Mouse (Mus musculus) liver, embryonic 14.5 days (tissue): Measurements from ENCODE around the gene Wfdc21. TPM values are rescaled to one million over a fixed set of nuclear protein-coding genes. Genes with fewer than 3 reads are reported as not detected.

Experiments
- ATAC-seq: fragments of 200-750 bp; cut with Nextera tagmentation; 2 replicates; pipeline ENCODE4 v1.8.0; 2017; ENCODE audit warnings: moderate number of reproducible peaks, mild to moderate bottlenecking, moderate library complexity; ENCODE audit not compliant: insufficient read depth
- DNase-seq, 3 experiments: peaks; one replicate each; pipeline ENCODE4 v3.0.0-alpha.2; 2012 to 2013; ENCODE audit warnings: low read depth in 3 of 3, low spot score in 3 of 3
- H3K27ac ChIP-seq: fragments of 300-500 bp; sonication (generic); 2 replicates; pipeline ENCODE4 v1.5.1; 2014; ENCODE audit warnings: moderate library complexity, mild to moderate bottlenecking, control low read depth, inconsistent platforms
- H3K27me3 ChIP-seq: fragments of 300-500 bp; sonication (generic); 2 replicates; pipeline ENCODE4 v1.6.1; 2014; ENCODE audit warnings: mild to moderate bottlenecking, low read length, moderate library complexity; ENCODE audit not compliant: control insufficient read depth, insufficient read depth
- H3K36me3 ChIP-seq: fragments of 300-500 bp; sonication (generic); replicated peaks from 2 replicates; pipeline ENCODE4 v1.6.1; 2014; ENCODE audit warnings: low read depth; ENCODE audit not compliant: control insufficient read depth, insufficient read depth
- H3K4me1 ChIP-seq, 2 experiments: fragments of 200-500 bp in 1 of 2; fragments of 300-500 bp in 1 of 2; sonication (generic) in 1 of 2; replicated peaks; 2 replicates each; pipeline ENCODE4 v1.6.1; 2012 to 2014; ENCODE audit warnings: antibody characterized with exemption in 1 of 2, inconsistent platforms in 1 of 2, low read length in 1 of 2; ENCODE audit not compliant: control insufficient read depth in 2 of 2, insufficient read depth in 2 of 2
- H3K4me2 ChIP-seq: fragments of 300-500 bp; sonication (generic); 2 replicates; pipeline ENCODE4 v1.6.1; 2014; ENCODE audit warnings: low read depth, mild to moderate bottlenecking, control low read depth, moderate library complexity
- H3K4me3 ChIP-seq, 2 experiments: fragments of 200-500 bp in 1 of 2; fragments of 300-500 bp in 1 of 2; sonication (generic) in 1 of 2; 2 replicates each; pipeline ENCODE4 v1.5.1; 2012 to 2014; ENCODE audit warnings: low read depth in 2 of 2, low read length in 2 of 2, mild to moderate bottlenecking in 2 of 2, control low read depth in 1 of 2, inconsistent platforms in 1 of 2, moderate library complexity in 1 of 2; ENCODE audit not compliant: insufficient read depth in 1 of 2
- H3K9ac ChIP-seq: fragments of 300-500 bp; sonication (generic); replicated peaks from 2 replicates; pipeline ENCODE4 v1.6.1; 2014; ENCODE audit warnings: mild to moderate bottlenecking, control low read depth, moderate library complexity
- H3K9me3 ChIP-seq: fragments of 300-500 bp; sonication (generic); 2 replicates; pipeline ENCODE4 v1.6.1; 2016; ENCODE audit warnings: low read length, mixed read lengths; ENCODE audit not compliant: control insufficient read depth
- CTCF ChIP-seq: IDR thresholded peaks from 2 replicates; pipeline ENCODE4 v1.5.1; 2016; ENCODE audit warnings: antibody characterized with exemption, low read depth, control low read depth
- EP300 ChIP-seq: IDR thresholded peaks from 2 replicates; pipeline ENCODE4 v1.6.1; 2016; ENCODE audit warnings: antibody characterized with exemption, low read depth
- WGBS: fragments of 180-500 bp; shearing (Covaris S2); extraction: QIAGEN DNeasy Blood & Tissue Kit; methylation state at CpG from one replicate; pipeline ENCODE4 v1.1.7; 2014; ENCODE audit not compliant: insufficient replicate concordance; 5-methylcytosine and 5-hydroxymethylcytosine counted together
- polyA plus RNA-seq, 2 experiments: library from polyadenylated mRNA; depleted of rRNA in 1 of 2; stranded (reverse) in 1 of 2; unstranded in 1 of 2; fragments of >200 nt; fragmentation: Nextera tagmentation in 1 of 2; extraction: Ambion mirVana in 1 of 2; gene quantifications; 2 replicates each; pipeline versions ENCODE4 v1.2.1 to v1.2.3; 2012 to 2014

The Wfdc21 gene
- polyA plus RNA-seq, 2 experiments = 6.5 to 22.8 TPM

DNA sequence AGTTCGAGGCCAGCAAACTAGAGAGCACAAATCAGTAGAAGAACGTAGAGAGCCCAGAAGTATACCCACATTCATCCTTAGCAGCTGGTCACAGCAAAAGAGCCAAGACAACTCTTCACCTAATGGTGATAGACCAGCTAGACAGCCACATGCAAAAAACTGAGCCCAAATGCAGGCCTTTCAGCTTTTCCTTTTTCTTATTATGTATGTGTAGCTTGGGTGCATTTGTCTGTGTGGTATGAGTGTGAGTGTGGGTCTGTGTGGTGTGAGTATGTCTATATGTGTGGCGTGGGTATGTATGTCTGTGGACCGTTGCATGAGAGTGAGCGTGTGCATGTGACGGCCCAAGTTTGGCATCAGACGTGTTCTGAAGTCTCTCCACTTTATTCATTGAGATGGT lies 24.3 kb downstream of the Wfdc21 start:
- 76% methylated on average over 7 of the region's 7 CpGs for WGBS

GRCm38 (mm10) chr11:83772341-83772740 lies 25.6 kb downstream of the Wfdc21 start:
- ATAC-seq (no peak), DNase-seq (no peak)
- H3K9ac ChIP-seq = no peak overlapping the region
- H3K4me2 ChIP-seq = no peak overlapping the region
- TF ChIP-seq CTCF (no peak), EP300 (no peak)
- WGBS = 83% methylated on average over 6 of the region's 6 CpGs
- no peak overlapping the region for H3K4me3 ChIP-seq
- H3K27me3 ChIP-seq = no peaks in the 10 kb centered on the region
- peaks cover 25% of the 10 kb centered on the region for H3K36me3 ChIP-seq
- no peak overlapping the region for H3K27ac ChIP-seq
- no peaks in the 10 kb centered on the region for H3K9me3 ChIP-seq
- H3K4me1 ChIP-seq = no peaks in the 10 kb centered on the region

More for the DNA sequence above, 24.3 kb downstream of the Wfdc21 start:
- Histone ChIP-seq H3K9me3 (no peaks in the 10 kb centered on the region), H3K27me3 (no peaks in the 10 kb centered on the region), H3K27ac (no peak overlapping the region), H3K4me3 (no peak overlapping the region), H3K36me3 (peaks cover 25% of the 10 kb centered on the region), H3K9ac (no peak overlapping the region), H3K4me2 (no peak overlapping the region), H3K4me1 (no peaks in the 10 kb centered on the region)
- DNase-seq (no peak), ATAC-seq (no peak)
- TF ChIP-seq EP300 = no peak
- TF ChIP-seq CTCF = no peak

- H3K4me1 ChIP-seq = no peaks in the 10 kb centered on the region
- H3K9me3 ChIP-seq = no peaks in the 10 kb centered on the region
- H3K27ac ChIP-seq = no peak overlapping the region
- H3K27me3 ChIP-seq = no peaks in the 10 kb centered on the region
- ATAC-seq = no peak
- WGBS = 82% methylated on average over 16 of the region's 16 CpGs
- H3K9ac ChIP-seq = no peak overlapping the region
- H3K36me3 ChIP-seq = peaks cover 24% of the 10 kb centered on the region
- TF ChIP-seq CTCF = no peak
- no peak for TF ChIP-seq EP300
- DNase-seq = no peak
- no peak overlapping the region for H3K4me3 ChIP-seq
- H3K4me2 ChIP-seq = no peak overlapping the region
These were observed 27.0 kb downstream of the Wfdc21 start for GRCm38 (mm10) chr11:83773691-83774090.

DNA sequence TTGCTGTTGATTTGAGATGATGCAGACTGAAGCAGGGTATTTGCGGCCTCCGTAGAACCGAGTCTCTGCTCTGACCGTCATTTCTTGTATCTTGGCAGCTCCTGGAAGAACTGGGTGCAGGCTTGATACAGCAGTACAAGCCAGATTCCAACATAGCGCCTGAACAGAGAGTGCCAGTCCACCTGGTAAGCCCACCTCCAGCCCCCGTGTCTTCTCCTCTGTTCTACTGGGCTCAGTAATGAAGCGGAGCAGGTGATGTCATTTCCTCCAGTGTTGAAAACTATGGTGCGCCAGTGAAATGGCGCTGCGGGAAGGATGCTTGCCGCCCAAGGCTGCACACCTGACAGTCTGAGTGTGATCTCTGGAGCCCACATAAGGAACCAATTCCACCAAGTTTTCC lies 27.6 kb downstream of the Wfdc21 start:
- Histone ChIP-seq H3K9me3 (no peaks in the 10 kb centered on the region), H3K27me3 (no peaks in the 10 kb centered on the region), H3K36me3 (peaks cover 22% of the 10 kb centered on the region), H3K4me1 (no peaks in the 10 kb centered on the region), H3K9ac (no peak overlapping the region), H3K4me2 (no peak overlapping the region), H3K4me3 (no peak overlapping the region), H3K27ac (no peak overlapping the region)
- TF ChIP-seq CTCF (no peak), EP300 (no peak)
- ATAC-seq (no peak), DNase-seq (no peak)
- WGBS = 83% methylated on average over 11 of the region's 11 CpGs

GRCm38 (mm10) chr11:83776798-83777197 lies 30.1 kb downstream of the Wfdc21 start:
- H3K36me3 ChIP-seq = peaks cover 36% of the 10 kb centered on the region
- 66% methylated on average over 8 of the region's 8 CpGs for WGBS
- no peaks in the 10 kb centered on the region for H3K27me3 ChIP-seq
- no peak for TF ChIP-seq CTCF
- TF ChIP-seq EP300 = no peak
- no peaks in the 10 kb centered on the region for H3K4me1 ChIP-seq
- no peak overlapping the region for H3K9ac ChIP-seq
- no peak for ATAC-seq
- H3K4me2 ChIP-seq = no peak overlapping the region
- H3K9me3 ChIP-seq = no peaks in the 10 kb centered on the region
- no peak for DNase-seq
- no peak overlapping the region for H3K27ac ChIP-seq
- H3K4me3 ChIP-seq = no peak overlapping the region
